Mouse (Mus musculus): Measurements from ENCODE around the gene Gm8229. TPM values are rescaled to one million over a fixed set of nuclear protein-coding genes. Genes with fewer than 3 reads are reported as not detected.
"Not testable (repeated sequence)": the region's sequence is repeated elsewhere in the genome, so short reads cannot be mapped to it uniquely, and the experiment has no call there.

The Gm8229 gene
- not detected in 2 replicates for total RNA-seq (2015; ENCODE audit: low replicate concordance)
- total RNA-seq (2017; ENCODE audit: low replicate concordance) = not detected in 2 replicates

GRCm38 (mm10) chr14:44365057-44365456, at the start of gene Gm8229:
TSS of gene Gm8229 (plus strand) at chr14:44365357.
- not testable (repeated sequence) for ATAC-seq (replicated peaks; ENCODE audit: low FRiP score, poor library complexity, severe bottlenecking)

GRCm38 (mm10) chr14:44338484-44338883, 26.7 kb upstream of the Gm8229 start, which contains the start of gene Gm5930:
TSS of gene Gm5930 (minus strand) at chr14:44338584.
- ATAC-seq (replicated peaks; ENCODE audit: low FRiP score, poor library complexity, severe bottlenecking) = not testable (repeated sequence)

GRCm38 (mm10) chr14:44361416-44361815, 3.7 kb upstream of the Gm8229 start:
- not testable (repeated sequence) for ATAC-seq (replicated peaks; ENCODE audit: low FRiP score, poor library complexity, severe bottlenecking)

- ATAC-seq (replicated peaks; ENCODE audit: low FRiP score, poor library complexity, severe bottlenecking) = not testable (repeated sequence)
Observed at GRCm38 (mm10) chr14:44362301-44362700, 2.9 kb upstream of the Gm8229 start.

- ATAC-seq (replicated peaks; ENCODE audit: low FRiP score, poor library complexity, severe bottlenecking) = not testable (repeated sequence)
Observed at GRCm38 (mm10) chr14:44384233-44384632, 19.1 kb downstream of the Gm8229 start.

GRCm38 (mm10) chr14:44410588-44410987, 45.4 kb downstream of the Gm8229 start, which contains the start of gene Gm3371:
TSS of gene Gm3371 (minus strand) at chr14:44410688.
- not testable (repeated sequence) for ATAC-seq (replicated peaks; ENCODE audit: low FRiP score, poor library complexity, severe bottlenecking)

Other genes starting within 250 kb of the Gm8229 start
- not detected in 2 replicates for gene Gm3327, start 241.5 kb upstream of the Gm8229 start, total RNA-seq (2015; ENCODE audit: low replicate concordance)
- gene Gm3327, start 241.5 kb upstream of the Gm8229 start, total RNA-seq (2017; ENCODE audit: low replicate concordance) = not detected in 2 replicates
- not detected in 2 replicates for gene Gm8212, start 167.7 kb upstream of the Gm8229 start, total RNA-seq (2015; ENCODE audit: low replicate concordance)
- not detected in 2 replicates for gene Gm8212, start 167.7 kb upstream of the Gm8229 start, total RNA-seq (2017; ENCODE audit: low replicate concordance)
- not detected in 2 replicates for gene 4930503E14Rik, start 152.1 kb upstream of the Gm8229 start, total RNA-seq (2015; ENCODE audit: low replicate concordance)
- gene 4930503E14Rik, start 152.1 kb upstream of the Gm8229 start, total RNA-seq (2017; ENCODE audit: low replicate concordance) = not detected in 2 replicates
- not detected in 2 replicates for gene Gm8220, start 79.8 kb upstream of the Gm8229 start, total RNA-seq (2015; ENCODE audit: low replicate concordance)
- gene Gm8220, start 79.8 kb upstream of the Gm8229 start, total RNA-seq (2017; ENCODE audit: low replicate concordance) = not detected in 2 replicates
- gene Gm5930, start 26.8 kb upstream of the Gm8229 start, total RNA-seq (2015; ENCODE audit: low replicate concordance) = not detected in 2 replicates
- not detected in 2 replicates for gene Gm5930, start 26.8 kb upstream of the Gm8229 start, total RNA-seq (2017; ENCODE audit: low replicate concordance)
- not detected in 2 replicates for gene Gm3371, start 45.3 kb downstream of the Gm8229 start, total RNA-seq (2015; ENCODE audit: low replicate concordance)
- gene Gm3371, start 45.3 kb downstream of the Gm8229 start, total RNA-seq (2017; ENCODE audit: low replicate concordance) = not detected in 2 replicates
- not detected in 2 replicates for gene Gm8232, start 68.3 kb downstream of the Gm8229 start, total RNA-seq (2015; ENCODE audit: low replicate concordance)
- not detected in 2 replicates for gene Gm8232, start 68.3 kb downstream of the Gm8229 start, total RNA-seq (2017; ENCODE audit: low replicate concordance)
- not detected in 2 replicates for gene BC061237, start 127.1 kb downstream of the Gm8229 start, total RNA-seq (2015; ENCODE audit: low replicate concordance)
- not detected in 2 replicates for gene BC061237, start 127.1 kb downstream of the Gm8229 start, total RNA-seq (2017; ENCODE audit: low replicate concordance)
- gene Gm17093, start 152.9 kb downstream of the Gm8229 start, total RNA-seq (2015; ENCODE audit: low replicate concordance) = not detected in 2 replicates
- gene Gm17093, start 152.9 kb downstream of the Gm8229 start, total RNA-seq (2017; ENCODE audit: low replicate concordance) = not detected in 2 replicates
- not detected in 2 replicates for gene Gm8247, start 217.8 kb downstream of the Gm8229 start, total RNA-seq (2015; ENCODE audit: low replicate concordance)
- not detected in 2 replicates for gene Gm8247, start 217.8 kb downstream of the Gm8229 start, total RNA-seq (2017; ENCODE audit: low replicate concordance)

All from erythroid progenitor cell, adult 5-6 weeks (primary cell).